Mouse (Mus musculus): ENCODE results near the gene Wnt9b. TPM values are rescaled to one million over a fixed set of nuclear protein-coding genes. Genes with fewer than 3 reads are reported as not detected.
A peak's percentile ranks its signal among the peaks of the same experiment; 100 is the strongest.
"Not testable (repeated sequence)": the region's sequence is repeated elsewhere in the genome, so short reads cannot be mapped to it uniquely, and the experiment has no call there.

The Wnt9b gene
- polyA plus RNA-seq, 1 experiment from 2014 or later: 0.92 TPM

GRCm38 (mm10) chr11:103764601-103765000 lies 15.0 kb upstream of the Wnt9b start:
- 11% methylated on average over 5 of the region's 6 CpGs for WGBS
- Histone ChIP-seq H3K4me2 (ENCODE audit: low read length) (no peak overlapping the region), H3K4me1 (ENCODE audit: control insufficient read depth, insufficient read depth, low read length) (peaks cover 9% of the 10 kb centered on the region), H3K9me3 (replicated peaks; ENCODE audit: control insufficient read depth, low read length, poor library complexity, severe bottlenecking) (0 out of 2 replicates have a peak, but pooled peaks cover 3% of the 10 kb centered on the region), H3K4me3 (ENCODE audit: low read depth, low read length) (no peak overlapping the region), H3K9ac (ENCODE audit: low read depth, low read length) (no peak overlapping the region), H3K27me3 (ENCODE audit: control insufficient read depth, insufficient read depth, low read depth, low read length) (peaks cover 3% of the 10 kb centered on the region; the same call in 1 of the 2 replicates), H3K27ac (ENCODE audit: low read length) (no peak overlapping the region), H3K36me3 (ENCODE audit: control insufficient read depth, insufficient read depth, low read length) (no peaks in the 10 kb centered on the region)
- ATAC-seq: no peak

DNA sequence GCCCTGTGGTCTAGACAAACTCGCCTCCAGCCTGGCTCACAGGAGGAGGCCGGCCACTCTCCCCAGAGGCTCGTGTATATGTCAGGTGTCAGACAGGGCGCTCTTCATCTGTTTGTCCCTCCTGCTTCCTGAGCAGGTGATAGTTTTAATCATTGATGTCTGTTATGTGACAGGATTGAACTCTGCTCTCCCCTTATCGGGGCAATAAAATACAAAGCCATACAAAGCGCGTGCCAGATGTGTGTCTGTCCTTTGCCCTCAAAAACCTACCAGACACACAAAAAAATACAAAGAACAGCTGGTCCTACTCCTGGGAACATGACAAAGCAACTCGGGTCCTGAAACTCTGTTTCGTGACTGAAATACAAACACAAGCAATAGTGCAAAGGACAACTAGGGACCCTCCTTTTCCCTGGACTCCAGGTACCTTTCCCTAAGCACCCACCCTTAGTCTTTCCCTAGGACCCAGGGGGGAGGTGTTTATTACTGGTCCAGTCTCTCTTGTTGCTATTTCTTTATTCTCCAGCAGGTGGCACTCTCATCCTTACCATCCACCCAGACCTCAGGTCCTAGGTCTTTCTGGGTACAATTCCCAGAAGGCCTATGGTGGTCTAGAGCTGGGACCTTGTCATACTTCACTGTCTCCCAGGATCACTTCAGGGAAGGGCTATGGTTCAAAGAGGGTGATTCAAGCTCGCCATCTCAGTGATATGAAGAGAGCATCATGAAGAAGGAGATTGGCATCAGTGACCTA lies 14.0 kb upstream of the Wnt9b start:
- Histone ChIP-seq H3K27me3 (ENCODE audit: control insufficient read depth, insufficient read depth, low read depth, low read length) (no peaks in the 10 kb centered on the region), H3K9ac (ENCODE audit: low read depth, low read length) (no peak overlapping the region), H3K4me3 (ENCODE audit: low read depth, low read length) (no peak overlapping the region), H3K4me1 (ENCODE audit: control insufficient read depth, insufficient read depth, low read length) (peaks cover 9% of the 10 kb centered on the region), H3K4me2 (ENCODE audit: low read length) (no peak overlapping the region), H3K36me3 (ENCODE audit: control insufficient read depth, insufficient read depth, low read length) (no peaks in the 10 kb centered on the region), H3K27ac (ENCODE audit: low read length) (no peak overlapping the region), H3K9me3 (replicated peaks; ENCODE audit: control insufficient read depth, low read length, poor library complexity, severe bottlenecking) (0 out of 2 replicates have a peak, but pooled peaks cover 3% of the 10 kb centered on the region)
- WGBS: 29% methylated on average over 10 of the region's 10 CpGs
- ATAC-seq: peak; percentile 63

DNA sequence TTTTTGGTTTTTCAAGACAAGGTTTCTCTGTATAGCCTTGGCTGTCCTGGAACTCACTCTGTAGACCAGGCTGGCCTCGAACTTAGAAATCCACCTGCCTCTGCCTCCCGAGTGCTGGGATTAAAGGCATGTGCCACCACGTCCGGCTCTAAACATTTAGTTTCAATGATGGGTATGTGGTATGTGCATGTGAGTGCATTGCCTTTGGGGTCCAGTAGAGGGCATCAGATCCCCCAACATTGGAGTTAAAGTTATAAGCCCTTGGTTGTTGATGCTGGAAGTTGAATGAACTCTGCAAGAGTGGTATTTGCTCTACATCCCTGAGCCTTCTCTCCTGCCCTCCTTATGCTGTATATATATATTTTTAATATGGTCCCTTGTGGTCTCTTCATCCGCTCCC lies 11.3 kb upstream of the Wnt9b start:
- not testable (repeated sequence) for H3K27me3 ChIP-seq (ENCODE audit: control insufficient read depth, insufficient read depth, low read depth, low read length); H3K4me3 ChIP-seq (ENCODE audit: low read depth, low read length); H3K27ac ChIP-seq (ENCODE audit: low read length); ATAC-seq; H3K9ac ChIP-seq (ENCODE audit: low read depth, low read length); H3K4me1 ChIP-seq (ENCODE audit: control insufficient read depth, insufficient read depth, low read length); H3K4me2 ChIP-seq (ENCODE audit: low read length); H3K36me3 ChIP-seq (ENCODE audit: control insufficient read depth, insufficient read depth, low read length); H3K9me3 ChIP-seq (replicated peaks; ENCODE audit: control insufficient read depth, low read length, poor library complexity, severe bottlenecking)
- WGBS: 97% methylated on average over 5 of the region's 5 CpGs

DNA sequence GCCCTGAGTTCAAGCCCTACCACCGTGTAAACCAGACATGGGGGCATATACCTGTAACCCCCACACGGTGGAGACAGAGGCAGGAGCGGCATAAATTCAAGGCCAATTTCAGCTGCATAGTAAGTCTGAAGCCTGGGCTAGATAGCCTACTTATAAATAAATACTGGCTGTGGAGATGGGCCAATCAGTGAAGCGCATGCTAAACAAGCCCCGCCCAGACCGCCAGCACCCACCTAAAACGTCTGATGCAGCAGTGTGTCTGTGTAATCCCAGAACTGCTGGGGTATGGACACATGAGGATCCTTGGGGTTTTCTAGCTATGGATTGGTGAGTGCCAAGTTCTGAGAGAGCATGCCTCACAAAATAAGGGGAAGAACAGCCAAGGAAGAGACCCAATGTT lies 10.5 kb upstream of the Wnt9b start:
- no peak for ATAC-seq
- Histone ChIP-seq H3K4me2 (ENCODE audit: low read length) (no peak overlapping the region), H3K27me3 (ENCODE audit: control insufficient read depth, insufficient read depth, low read depth, low read length) (no peaks in the 10 kb centered on the region; the same call in 1 of the 2 replicates), H3K27ac (ENCODE audit: low read length) (no peak overlapping the region), H3K4me1 (ENCODE audit: control insufficient read depth, insufficient read depth, low read length) (peaks cover 5% of the 10 kb centered on the region), H3K9ac (ENCODE audit: low read depth, low read length) (no peak overlapping the region), H3K4me3 (ENCODE audit: low read depth, low read length) (no peak overlapping the region), H3K9me3 (replicated peaks; ENCODE audit: control insufficient read depth, low read length, poor library complexity, severe bottlenecking) (0 out of 2 replicates have a peak, but pooled peaks cover 3% of the 10 kb centered on the region), H3K36me3 (ENCODE audit: control insufficient read depth, insufficient read depth, low read length) (no peaks in the 10 kb centered on the region)
- WGBS: 65% methylated on average over 7 of the region's 7 CpGs

DNA sequence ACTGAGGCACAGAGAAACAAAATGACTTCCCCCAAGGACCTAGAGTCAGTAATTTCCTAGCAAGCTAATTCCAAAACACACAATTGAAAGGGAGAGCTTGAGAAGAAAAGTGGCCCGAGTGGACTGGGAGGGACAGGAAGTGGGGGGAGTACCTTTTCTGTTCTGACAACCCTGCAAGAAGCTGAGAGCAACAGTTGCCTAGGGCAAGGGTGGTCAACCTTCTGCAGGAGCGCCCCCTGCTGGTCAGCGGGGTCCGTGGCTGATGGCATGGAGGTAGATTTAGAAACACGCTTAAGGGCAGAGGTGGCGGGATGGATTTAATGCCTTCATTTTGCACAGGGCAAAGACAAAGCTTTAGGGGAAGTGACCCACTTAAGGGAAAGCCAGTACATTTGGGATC lies 9.1 kb upstream of the Wnt9b start:
- H3K9me3 ChIP-seq (replicated peaks; ENCODE audit: control insufficient read depth, low read length, poor library complexity, severe bottlenecking): 0 out of 2 replicates have a peak, but pooled peaks cover 3% of the 10 kb centered on the region
- no peak overlapping the region for H3K4me2 ChIP-seq (ENCODE audit: low read length)
- no peak overlapping the region for H3K27ac ChIP-seq (ENCODE audit: low read length)
- H3K4me1 ChIP-seq (ENCODE audit: control insufficient read depth, insufficient read depth, low read length): no peaks in the 10 kb centered on the region
- ATAC-seq: no peak
- 10% methylated on average over 6 of the region's 6 CpGs for WGBS
- H3K27me3 ChIP-seq (ENCODE audit: control insufficient read depth, insufficient read depth, low read depth, low read length): no peaks in the 10 kb centered on the region; the same call in 1 of the 2 replicates
- H3K4me3 ChIP-seq (ENCODE audit: low read depth, low read length): no peak overlapping the region
- no peak overlapping the region for H3K9ac ChIP-seq (ENCODE audit: low read depth, low read length)
- no peaks in the 10 kb centered on the region for H3K36me3 ChIP-seq (ENCODE audit: control insufficient read depth, insufficient read depth, low read length)

GRCm38 (mm10) chr11:103758054-103758453 lies 8.4 kb upstream of the Wnt9b start:
- Histone ChIP-seq H3K9ac (ENCODE audit: low read depth, low read length) (no peak overlapping the region), H3K4me1 (ENCODE audit: control insufficient read depth, insufficient read depth, low read length) (no peaks in the 10 kb centered on the region), H3K36me3 (ENCODE audit: control insufficient read depth, insufficient read depth, low read length) (no peaks in the 10 kb centered on the region), H3K4me2 (ENCODE audit: low read length) (no peak overlapping the region), H3K4me3 (ENCODE audit: low read depth, low read length) (no peak overlapping the region), H3K27ac (ENCODE audit: low read length) (no peak overlapping the region), H3K27me3 (ENCODE audit: control insufficient read depth, insufficient read depth, low read depth, low read length) (no peaks in the 10 kb centered on the region; the same call in 1 of the 2 replicates), H3K9me3 (replicated peaks; ENCODE audit: control insufficient read depth, low read length, poor library complexity, severe bottlenecking) (0 out of 2 replicates have a peak, but pooled peaks cover 3% of the 10 kb centered on the region)
- ATAC-seq: no peak
- WGBS: 50% methylated on average over 11 of the region's 11 CpGs

DNA sequence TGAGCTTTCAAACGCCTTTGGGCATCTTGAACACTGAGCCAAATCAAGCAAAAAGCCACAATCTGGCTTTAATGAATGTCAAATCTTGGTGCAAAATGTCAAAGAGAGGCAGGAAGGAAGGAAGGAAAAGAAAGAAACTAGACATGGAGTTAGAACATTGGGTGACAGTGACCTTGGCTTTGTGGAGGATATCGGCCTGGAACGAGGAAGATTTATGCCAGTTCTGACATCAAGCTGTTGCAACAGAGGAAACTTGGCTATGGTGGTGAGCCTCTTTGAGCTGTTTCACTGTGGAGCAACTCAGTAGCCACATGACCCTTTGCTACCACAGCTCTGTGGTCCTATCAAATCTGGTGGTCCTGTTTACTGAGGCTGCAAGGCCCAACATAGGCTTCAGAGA lies 991 bp upstream of the Wnt9b start:
- H3K4me3 ChIP-seq (ENCODE audit: low read depth, low read length): no peak overlapping the region
- no peaks in the 10 kb centered on the region for H3K36me3 ChIP-seq (ENCODE audit: control insufficient read depth, insufficient read depth, low read length)
- no peaks in the 10 kb centered on the region for H3K9me3 ChIP-seq (replicated peaks; ENCODE audit: control insufficient read depth, low read length, poor library complexity, severe bottlenecking)
- H3K4me1 ChIP-seq (ENCODE audit: control insufficient read depth, insufficient read depth, low read length): peaks cover 11% of the 10 kb centered on the region
- no peak overlapping the region for H3K4me2 ChIP-seq (ENCODE audit: low read length)
- peaks cover 47% of the 10 kb centered on the region for H3K27me3 ChIP-seq (ENCODE audit: control insufficient read depth, insufficient read depth, low read depth, low read length)
- 68% methylated on average over 3 of the region's 3 CpGs for WGBS
- H3K9ac ChIP-seq (ENCODE audit: low read depth, low read length): no peak overlapping the region
- no peak for ATAC-seq
- H3K27ac ChIP-seq (ENCODE audit: low read length): no peak overlapping the region

DNA sequence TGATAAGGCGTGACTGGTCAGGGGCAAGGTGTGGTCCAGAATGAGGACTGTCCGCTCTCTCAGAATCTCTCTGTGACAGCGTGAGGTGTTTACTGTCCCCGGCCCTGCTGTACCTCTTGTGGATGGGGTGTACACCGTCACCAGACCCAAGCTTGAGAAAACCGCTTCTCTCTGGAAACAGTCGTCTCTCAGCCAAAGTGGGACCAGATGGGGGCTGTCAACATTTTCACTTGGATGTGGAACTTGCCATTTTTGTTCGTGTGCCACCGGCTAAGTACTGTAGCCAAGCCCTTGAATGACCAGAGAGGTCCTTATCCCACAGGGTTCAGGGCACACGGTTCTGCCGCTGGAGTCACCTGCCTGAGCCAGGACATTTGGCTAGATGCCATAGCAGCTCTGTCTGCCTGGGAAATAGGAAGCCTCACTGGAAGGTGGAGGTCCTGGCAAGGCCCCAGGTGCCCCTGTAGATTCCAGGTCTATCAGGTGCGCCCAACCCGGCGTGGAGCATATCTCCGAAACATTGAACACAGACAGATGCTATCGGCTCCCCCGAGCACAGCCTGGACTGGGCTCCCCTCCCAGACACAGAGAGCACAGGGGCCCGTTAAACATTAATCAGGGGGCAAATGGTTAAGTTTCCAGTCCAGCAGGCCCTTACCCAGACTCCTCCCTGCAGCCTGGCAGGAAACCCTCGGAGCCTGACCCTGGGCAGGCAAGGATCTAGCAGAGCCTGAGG lies 14.4 kb downstream of the Wnt9b start:
- H3K36me3 ChIP-seq (ENCODE audit: control insufficient read depth, insufficient read depth, low read length): no peaks in the 10 kb centered on the region
- H3K27ac ChIP-seq (ENCODE audit: low read length): no peak overlapping the region
- no peaks in the 10 kb centered on the region for H3K9me3 ChIP-seq (replicated peaks; ENCODE audit: control insufficient read depth, low read length, poor library complexity, severe bottlenecking)
- no peak overlapping the region for H3K9ac ChIP-seq (ENCODE audit: low read depth, low read length)
- ATAC-seq: no peak
- no peak overlapping the region for H3K4me2 ChIP-seq (ENCODE audit: low read length)
- WGBS: 79% methylated on average over 19 of the region's 19 CpGs
- no peaks in the 10 kb centered on the region for H3K4me1 ChIP-seq (ENCODE audit: control insufficient read depth, insufficient read depth, low read length)
- no peaks in the 10 kb centered on the region for H3K27me3 ChIP-seq (ENCODE audit: control insufficient read depth, insufficient read depth, low read depth, low read length)
- H3K4me3 ChIP-seq (ENCODE audit: low read depth, low read length): no peak overlapping the region

DNA sequence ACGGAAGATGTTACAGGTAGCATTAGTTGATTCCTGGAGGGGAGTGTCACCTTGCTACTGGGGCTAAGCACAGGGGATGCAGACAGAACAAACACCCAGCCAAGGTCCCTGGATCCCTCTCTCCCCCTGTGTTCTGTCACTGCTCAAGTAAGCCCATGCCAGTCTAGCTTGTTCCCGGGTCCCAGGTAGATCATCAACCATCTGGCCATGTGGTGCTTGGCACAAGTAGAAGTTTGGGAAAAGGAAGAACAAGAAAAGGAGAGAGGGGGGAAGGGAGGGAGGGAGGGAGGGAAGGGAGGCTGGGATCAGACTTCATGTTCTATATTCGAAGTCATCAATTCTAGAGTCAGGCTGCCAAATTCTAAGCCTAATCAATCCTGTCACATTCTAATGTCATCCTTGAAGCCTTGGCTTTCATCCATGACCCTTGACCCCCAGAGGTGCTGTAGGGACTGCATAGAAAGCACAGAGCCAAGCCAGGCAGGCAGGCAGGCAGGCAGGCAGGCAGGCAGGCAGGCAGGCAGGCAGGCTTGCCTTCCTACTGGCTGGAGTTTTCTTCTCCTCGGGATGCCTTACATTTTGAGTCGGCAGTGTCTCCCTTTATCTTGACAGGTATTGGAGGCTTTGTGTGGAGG lies 15.1 kb downstream of the Wnt9b start:
- H3K4me2 ChIP-seq (ENCODE audit: low read length): no peak overlapping the region
- ATAC-seq: no peak
- no peaks in the 10 kb centered on the region for H3K9me3 ChIP-seq (replicated peaks; ENCODE audit: control insufficient read depth, low read length, poor library complexity, severe bottlenecking)
- H3K4me3 ChIP-seq (ENCODE audit: low read depth, low read length): no peak overlapping the region
- H3K27ac ChIP-seq (ENCODE audit: low read length): no peak overlapping the region
- H3K9ac ChIP-seq (ENCODE audit: low read depth, low read length): no peak overlapping the region
- WGBS: 74% methylated on average over 5 of the region's 5 CpGs
- H3K4me1 ChIP-seq (ENCODE audit: control insufficient read depth, insufficient read depth, low read length): no peaks in the 10 kb centered on the region
- H3K27me3 ChIP-seq (ENCODE audit: control insufficient read depth, insufficient read depth, low read depth, low read length): no peaks in the 10 kb centered on the region
- H3K36me3 ChIP-seq (ENCODE audit: control insufficient read depth, insufficient read depth, low read length): no peaks in the 10 kb centered on the region

Data from midbrain, embryonic 16.5 days (tissue).